Mouse (Mus musculus): ENCODE results near the gene Kif27. TPM values are rescaled to one million over a fixed set of nuclear protein-coding genes. Genes with fewer than 3 reads are reported as not detected.
A peak's percentile ranks its signal among the peaks of the same experiment; 100 is the strongest.

Kif27 gene
- polyA plus RNA-seq, 1 experiment from 2014 or later: 2.2 TPM

- Histone ChIP-seq H3K9ac (no peak overlapping the region), H3K36me3 (no peaks in the 10 kb centered on the region), H3K27me3 (no peaks in the 10 kb centered on the region), H3K4me3 (replicated peaks) (no peak overlapping the region), H3K27ac (replicated peaks) (no peak overlapping the region), H3K4me2 (replicated peaks) (no peak overlapping the region), H3K9me3 (replicated peaks) (no peaks in the 10 kb centered on the region), H3K4me1 (no peaks in the 10 kb centered on the region)
- 76% methylated on average over 2 of the region's 2 CpGs for WGBS
- ATAC-seq (ENCODE audit: insufficient number of reproducible peaks, low FRiP score, low TSS enrichment, low read depth): no peak
Observed at GRCm38 (mm10) chr13:58305230-58305629, 53.7 kb downstream of the Kif27 start.

- H3K4me1 ChIP-seq: no peaks in the 10 kb centered on the region
- no peaks in the 10 kb centered on the region for H3K9me3 ChIP-seq (replicated peaks)
- ATAC-seq (ENCODE audit: insufficient number of reproducible peaks, low FRiP score, low TSS enrichment, low read depth): no peak
- H3K4me2 ChIP-seq (replicated peaks): no peak overlapping the region
- WGBS: 73% methylated on average over 9 of the region's 9 CpGs
- H3K27ac ChIP-seq (replicated peaks): no peak overlapping the region
- H3K9ac ChIP-seq: no peak overlapping the region
- H3K36me3 ChIP-seq: no peaks in the 10 kb centered on the region
- H3K27me3 ChIP-seq: no peaks in the 10 kb centered on the region
- no peak overlapping the region for H3K4me3 ChIP-seq (replicated peaks)
Observed at GRCm38 (mm10) chr13:58302421-58303145, 56.3 kb downstream of the Kif27 start.

- WGBS: 89% methylated on average over 6 of the region's 6 CpGs
- no peak overlapping the region for H3K27ac ChIP-seq (replicated peaks)
Observed at GRCm38 (mm10) chr13:58301961-58302360, 57.0 kb downstream of the Kif27 start.

GRCm38 (mm10) chr13:58298756-58299155, 60.2 kb downstream of the Kif27 start:
- no peaks in the 10 kb centered on the region for H3K9me3 ChIP-seq (replicated peaks)
- no peaks in the 10 kb centered on the region for H3K36me3 ChIP-seq
- no peak overlapping the region for H3K4me2 ChIP-seq (replicated peaks)
- ATAC-seq (ENCODE audit: insufficient number of reproducible peaks, low FRiP score, low TSS enrichment, low read depth): no peak
- no peak overlapping the region for H3K9ac ChIP-seq
- no peaks in the 10 kb centered on the region for H3K4me1 ChIP-seq
- no peak overlapping the region for H3K4me3 ChIP-seq (replicated peaks)
- 90% methylated on average over 3 of the region's 3 CpGs for WGBS
- no peak overlapping the region for H3K27ac ChIP-seq (replicated peaks)
- no peaks in the 10 kb centered on the region for H3K27me3 ChIP-seq

More at GRCm38 (mm10) chr13:58301961-58302360, 57.0 kb downstream of the Kif27 start:
- ATAC-seq (ENCODE audit: insufficient number of reproducible peaks, low FRiP score, low TSS enrichment, low read depth): no peak
- H3K9me3 ChIP-seq (replicated peaks): no peaks in the 10 kb centered on the region
- no peak overlapping the region for H3K9ac ChIP-seq
- no peak overlapping the region for H3K4me2 ChIP-seq (replicated peaks)
- H3K36me3 ChIP-seq: no peaks in the 10 kb centered on the region
- no peaks in the 10 kb centered on the region for H3K27me3 ChIP-seq
- no peak overlapping the region for H3K4me3 ChIP-seq (replicated peaks)
- no peaks in the 10 kb centered on the region for H3K4me1 ChIP-seq

GRCm38 (mm10) chr13:58295582-58295981, 63.3 kb downstream of the Kif27 start:
- no peak overlapping the region for H3K9ac ChIP-seq
- ATAC-seq (ENCODE audit: insufficient number of reproducible peaks, low FRiP score, low TSS enrichment, low read depth): no peak
- H3K36me3 ChIP-seq: no peaks in the 10 kb centered on the region
- no peaks in the 10 kb centered on the region for H3K4me1 ChIP-seq
- WGBS: 44% methylated on average over 3 of the region's 3 CpGs
- H3K4me2 ChIP-seq (replicated peaks): no peak overlapping the region
- no peaks in the 10 kb centered on the region for H3K27me3 ChIP-seq
- no peaks in the 10 kb centered on the region for H3K9me3 ChIP-seq (replicated peaks)
- no peak overlapping the region for H3K4me3 ChIP-seq (replicated peaks)
- H3K27ac ChIP-seq (replicated peaks): no peak overlapping the region

GRCm38 (mm10) chr13:58292811-58293210, 66.1 kb downstream of the Kif27 start:
- Histone ChIP-seq H3K9me3 (replicated peaks) (no peaks in the 10 kb centered on the region), H3K36me3 (no peaks in the 10 kb centered on the region), H3K9ac (no peak overlapping the region), H3K27ac (replicated peaks) (no peak overlapping the region), H3K4me1 (no peaks in the 10 kb centered on the region), H3K4me3 (replicated peaks) (no peak overlapping the region), H3K27me3 (no peaks in the 10 kb centered on the region), H3K4me2 (replicated peaks) (no peak overlapping the region)
- ATAC-seq (ENCODE audit: insufficient number of reproducible peaks, low FRiP score, low TSS enrichment, low read depth): no peak
- WGBS: 21% methylated on average over 5 of the region's 5 CpGs

- no peak for ATAC-seq (ENCODE audit: insufficient number of reproducible peaks, low FRiP score, low TSS enrichment, low read depth)
- no peaks in the 10 kb centered on the region for H3K27me3 ChIP-seq
Observed at GRCm38 (mm10) chr13:58289308-58289707, 69.6 kb downstream of the Kif27 start.

GRCm38 (mm10) chr13:58287822-58288221, 71.1 kb downstream of the Kif27 start:
- no peak for ATAC-seq (ENCODE audit: insufficient number of reproducible peaks, low FRiP score, low TSS enrichment, low read depth)
- 0 out of 2 replicates have a peak overlapping the region, but pooled peaks have one; percentile 5 for H3K4me2 ChIP-seq (replicated peaks)
- no peaks in the 10 kb centered on the region for H3K27me3 ChIP-seq

More at GRCm38 (mm10) chr13:58289308-58289707, 69.6 kb downstream of the Kif27 start:
- 67% methylated on average over 1 of the region's 1 CpGs for WGBS
- no peak overlapping the region for H3K4me3 ChIP-seq (replicated peaks)
- no peaks in the 10 kb centered on the region for H3K4me1 ChIP-seq
- H3K27ac ChIP-seq (replicated peaks): no peak overlapping the region
- H3K4me2 ChIP-seq (replicated peaks): no peak overlapping the region
- H3K9me3 ChIP-seq (replicated peaks): no peaks in the 10 kb centered on the region
- no peaks in the 10 kb centered on the region for H3K36me3 ChIP-seq
- H3K9ac ChIP-seq: no peak overlapping the region

GRCm38 (mm10) chr13:58283466-58283865, 75.5 kb downstream of the Kif27 start:
- Histone ChIP-seq H3K9ac (no peak overlapping the region), H3K36me3 (no peaks in the 10 kb centered on the region), H3K4me2 (replicated peaks) (no peak overlapping the region), H3K27ac (replicated peaks) (no peak overlapping the region), H3K4me1 (no peaks in the 10 kb centered on the region), H3K27me3 (no peaks in the 10 kb centered on the region), H3K4me3 (replicated peaks) (no peak overlapping the region), H3K9me3 (replicated peaks) (no peaks in the 10 kb centered on the region)
- WGBS: 53% methylated on average over 4 of the region's 4 CpGs
- no peak for ATAC-seq (ENCODE audit: insufficient number of reproducible peaks, low FRiP score, low TSS enrichment, low read depth)

More at GRCm38 (mm10) chr13:58287822-58288221, 71.1 kb downstream of the Kif27 start:
- 12% methylated on average over 13 of the region's 13 CpGs for WGBS
- H3K9ac ChIP-seq: no peak overlapping the region
- no peaks in the 10 kb centered on the region for H3K36me3 ChIP-seq
- H3K4me1 ChIP-seq: no peaks in the 10 kb centered on the region
- no peaks in the 10 kb centered on the region for H3K9me3 ChIP-seq (replicated peaks)
- no peak overlapping the region for H3K4me3 ChIP-seq (replicated peaks)
- no peak overlapping the region for H3K27ac ChIP-seq (replicated peaks)

GRCm38 (mm10) chr13:58281936-58282335, 77.0 kb downstream of the Kif27 start:
- 65% methylated on average over 4 of the region's 4 CpGs for WGBS
- Histone ChIP-seq H3K4me3 (replicated peaks) (no peak overlapping the region), H3K4me2 (replicated peaks) (no peak overlapping the region), H3K27me3 (no peaks in the 10 kb centered on the region), H3K9me3 (replicated peaks) (no peaks in the 10 kb centered on the region), H3K9ac (no peak overlapping the region), H3K4me1 (no peaks in the 10 kb centered on the region), H3K36me3 (no peaks in the 10 kb centered on the region), H3K27ac (replicated peaks) (no peak overlapping the region)
- no peak for ATAC-seq (ENCODE audit: insufficient number of reproducible peaks, low FRiP score, low TSS enrichment, low read depth)

- H3K27ac ChIP-seq (replicated peaks): no peak overlapping the region
- WGBS: 81% methylated on average over 3 of the region's 3 CpGs
- no peak for ATAC-seq (ENCODE audit: insufficient number of reproducible peaks, low FRiP score, low TSS enrichment, low read depth)
- no peak overlapping the region for H3K4me2 ChIP-seq (replicated peaks)
- no peak overlapping the region for H3K4me3 ChIP-seq (replicated peaks)
- H3K27me3 ChIP-seq: no peaks in the 10 kb centered on the region
- H3K4me1 ChIP-seq: no peaks in the 10 kb centered on the region
- H3K36me3 ChIP-seq: no peaks in the 10 kb centered on the region
- H3K9ac ChIP-seq: no peak overlapping the region
- no peaks in the 10 kb centered on the region for H3K9me3 ChIP-seq (replicated peaks)
Observed at GRCm38 (mm10) chr13:58280528-58280927, 78.4 kb downstream of the Kif27 start.

GRCm38 (mm10) chr13:58276256-58276655, 82.7 kb downstream of the Kif27 start:
- Histone ChIP-seq H3K9me3 (replicated peaks) (no peaks in the 10 kb centered on the region), H3K27me3 (no peaks in the 10 kb centered on the region), H3K4me3 (replicated peaks) (no peak overlapping the region), H3K36me3 (no peaks in the 10 kb centered on the region), H3K9ac (no peak overlapping the region), H3K4me1 (peaks cover 18% of the 10 kb centered on the region), H3K4me2 (replicated peaks) (no peak overlapping the region), H3K27ac (replicated peaks) (no peak overlapping the region)
- WGBS: 81% methylated on average over 10 of the region's 10 CpGs
- no peak for ATAC-seq (ENCODE audit: insufficient number of reproducible peaks, low FRiP score, low TSS enrichment, low read depth)
